Comparison of ENCODE assay signal across 9 mouse cellular contexts in the genomic region with DNA sequence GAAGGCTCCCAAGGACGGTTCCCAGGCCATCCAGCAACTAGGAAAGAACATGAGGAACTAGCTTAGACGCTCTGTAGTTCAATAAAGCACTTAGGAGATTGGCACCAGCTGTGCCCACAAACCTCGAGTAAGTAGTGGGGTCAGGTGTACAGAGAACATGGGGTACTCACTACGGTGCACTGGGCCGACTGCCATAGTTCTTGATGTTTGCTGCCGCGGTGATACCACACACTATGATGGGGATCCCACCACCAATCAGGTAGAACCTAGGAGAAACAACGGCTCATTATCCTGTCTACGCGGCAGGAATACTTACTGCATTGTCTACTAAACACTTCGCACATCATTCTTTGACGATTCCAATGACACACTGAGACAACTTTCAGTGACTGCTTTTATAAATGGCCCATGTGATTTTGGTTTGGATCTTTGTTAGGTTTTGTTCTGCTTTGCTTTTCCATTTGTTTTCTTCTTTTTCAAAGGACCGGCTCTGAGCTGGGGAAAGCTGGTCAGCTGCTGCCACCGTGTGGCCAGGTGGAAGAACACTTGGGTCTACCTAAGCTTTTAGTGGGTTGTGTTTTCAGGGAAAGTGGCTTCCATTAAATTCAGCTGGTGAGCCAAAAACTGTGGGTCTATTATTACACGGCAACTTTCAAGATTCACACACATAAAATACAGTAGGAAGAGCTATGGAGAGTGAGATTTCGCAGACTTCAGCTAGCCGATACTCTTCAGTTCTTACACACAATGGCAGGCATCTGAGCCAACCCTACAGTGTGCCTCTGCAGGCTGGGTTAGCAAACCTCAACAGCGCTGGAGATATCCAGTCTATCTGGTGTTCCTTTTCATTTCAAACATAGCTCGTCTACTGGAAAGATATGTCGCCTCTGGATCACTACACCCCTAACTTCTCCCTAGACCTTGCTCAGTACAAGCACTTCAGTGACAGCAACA.
A peak's percentile ranks its signal among the peaks of the same experiment; 100 is the strongest.
DNase-seq lines count a peak whose midpoint lies in the region; ATAC-seq and TF ChIP-seq lines count a peak whose summit lies in the region.
"Had no signal": no experiment of that assay in that cellular context is flagged by ENCODE, and none has a peak within 500 bp of the region (broad histone marks: within the 10 kb centered on the region; RNA-seq: fewer than 3 reads in every experiment).

No protein-coding gene starts in this region.

- H3K4me1 ChIP-seq in hindbrain, embryonic 15.5 days (replicated peaks), result no peaks in the 10 kb centered on the region
- no peaks in the 10 kb centered on the region for H3K4me1 ChIP-seq in liver, embryonic 14.5 days (replicated peaks; ENCODE audit: control insufficient read depth in 2 of 2, insufficient read depth in 2 of 2, low read length in 1 of 2)

- H3K9ac ChIP-seq in hindbrain, embryonic 15.5 days, result no peak overlapping the region
- no peak overlapping the region for H3K9ac ChIP-seq in liver, embryonic 14.5 days (replicated peaks)

- WGBS in hindbrain, embryonic 15.5 days, result 84% methylated on average over 20 of the region's 20 CpGs
- WGBS in liver, embryonic 14.5 days (ENCODE audit: insufficient replicate concordance), result 80% methylated on average over 20 of the region's 20 CpGs

- H3K9me3 ChIP-seq in hindbrain, embryonic 15.5 days, result no peaks in the 10 kb centered on the region
- no peaks in the 10 kb centered on the region for H3K9me3 ChIP-seq in liver, embryonic 14.5 days (ENCODE audit: control insufficient read depth, low read length)
- H3K9me3 ChIP-seq: megakaryocyte, embryonic 14.5 days had no signal

- H3K36me3 ChIP-seq in hindbrain, embryonic 15.5 days, result peaks cover 22% of the 10 kb centered on the region
- no peaks in the 10 kb centered on the region; the same call in 1 of the 2 replicates for H3K36me3 ChIP-seq in liver, embryonic 14.5 days (replicated peaks; ENCODE audit: control insufficient read depth, insufficient read depth, low read depth)

- no peaks in the 10 kb centered on the region for H3K27me3 ChIP-seq in hindbrain, embryonic 15.5 days
- H3K27me3 ChIP-seq in liver, embryonic 14.5 days (ENCODE audit: control insufficient read depth, insufficient read depth, low read length), result no peaks in the 10 kb centered on the region
- H3K27me3 ChIP-seq: megakaryocyte, embryonic 14.5 days had no signal

- TF ChIP-seq CTCF in liver, embryonic 14.5 days (IDR thresholded peaks at IDR 0.05; ENCODE audit: low read depth), result peak; percentile 66

- no peak for TF ChIP-seq EP300 in liver, embryonic 14.5 days (IDR thresholded peaks at IDR 0.05; ENCODE audit: low read depth)

- H3K4me3 ChIP-seq in hindbrain, embryonic 15.5 days, result no peak overlapping the region
- H3K4me3 ChIP-seq in liver, embryonic 14.5 days (ENCODE audit: insufficient read depth in 1 of 2, low read depth in 2 of 2, low read length in 2 of 2), result no peak overlapping the region
- H3K4me3 ChIP-seq: megakaryocyte, embryonic 14.5 days had no signal

- peak; percentile 82 for ATAC-seq in hindbrain, embryonic 15.5 days (ENCODE audit: low FRiP score, low read depth)
- ATAC-seq in liver, embryonic 14.5 days (ENCODE audit: insufficient read depth), result no peak; the same call in 1 of the 2 replicates

- H3K4me2 ChIP-seq in hindbrain, embryonic 15.5 days, result no peak overlapping the region
- H3K4me2 ChIP-seq in liver, embryonic 14.5 days (ENCODE audit: low read depth), result no peak overlapping the region

- peak; percentile 79 to 80 for DNase-seq in left cerebral cortex, adult 18-20 months (ENCODE audit: low spot score in 2 of 2)
- no peak for DNase-seq in left cerebral cortex, adult 11 months (ENCODE audit: low spot score)
- DNase-seq in adrenal gland, postnatal 36 days, result peak; percentile 47 to 63
- DNase-seq in embryo, embryonic 9.5 days (ENCODE audit: extremely low spot score), result peak; percentile 34
- no peak for DNase-seq in liver, embryonic 14.5 days (ENCODE audit: low read depth in 3 of 3, low spot score in 3 of 3)
- peak; percentile 59 for DNase-seq in retina, postnatal 1 day
- DNase-seq in gastrocnemius, adult 8-10 months (ENCODE audit: low spot score in 2 of 2), result no peak

- no peak overlapping the region for H3K27ac ChIP-seq in hindbrain, embryonic 15.5 days (replicated peaks)
- H3K27ac ChIP-seq in liver, embryonic 14.5 days, result no peak overlapping the region

Comparison
In these comparisons a context has a peak if more than half of its experiments do, and no peak if none do; other contexts are left out.
1. DNase-seq: peak in left cerebral cortex, adult 18-20 months (2 of 2), adrenal gland, postnatal 36 days (2 of 2), embryo, embryonic 9.5 days (single experiment) and retina, postnatal 1 day (single experiment); none in left cerebral cortex, adult 11 months (single experiment), liver, embryonic 14.5 days (0 of 3) and gastrocnemius, adult 8-10 months (0 of 2).